Mouse (Mus musculus): ENCODE data around the gene Morc3.

DNA sequence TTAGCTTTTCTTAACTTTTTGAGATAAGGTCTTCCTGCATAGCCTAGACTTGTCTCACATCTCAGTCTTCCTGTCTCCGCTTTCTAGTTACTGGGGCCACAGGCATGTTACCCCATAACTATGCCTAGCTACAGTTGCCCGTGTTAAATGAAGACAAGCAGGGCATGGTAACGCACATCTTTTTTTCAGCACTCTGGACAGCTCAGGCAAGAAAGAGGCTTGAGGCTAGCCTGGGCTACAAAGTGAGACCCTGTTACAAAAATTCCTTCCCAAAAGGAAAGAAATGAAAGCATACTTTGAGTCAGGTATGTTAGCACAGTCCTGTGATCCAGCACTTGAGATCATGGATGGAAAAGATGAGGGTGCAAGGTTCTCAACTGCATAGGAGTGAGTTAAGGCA lies 18.6 kb downstream of the Morc3 start:
- TF ChIP-seq EP300 (IDR thresholded peaks at IDR 0.05; ENCODE audit: low read depth) (no peak), CTCF (IDR thresholded peaks at IDR 0.05; ENCODE audit: low read depth) (no peak)
